Mouse (Mus musculus) R1 (cell line): ENCODE results near the gene Parp16.
"Not testable (repeated sequence)": the region's sequence is repeated elsewhere in the genome, so short reads cannot be mapped to it uniquely, and the experiment has no call there.

Experiments
- DNase-seq: peaks from one replicate; pipeline ENCODE4 v3.0.0-alpha.2; 2018; ENCODE audit warnings: low read depth, low spot score

Parp16 gene

DNA sequence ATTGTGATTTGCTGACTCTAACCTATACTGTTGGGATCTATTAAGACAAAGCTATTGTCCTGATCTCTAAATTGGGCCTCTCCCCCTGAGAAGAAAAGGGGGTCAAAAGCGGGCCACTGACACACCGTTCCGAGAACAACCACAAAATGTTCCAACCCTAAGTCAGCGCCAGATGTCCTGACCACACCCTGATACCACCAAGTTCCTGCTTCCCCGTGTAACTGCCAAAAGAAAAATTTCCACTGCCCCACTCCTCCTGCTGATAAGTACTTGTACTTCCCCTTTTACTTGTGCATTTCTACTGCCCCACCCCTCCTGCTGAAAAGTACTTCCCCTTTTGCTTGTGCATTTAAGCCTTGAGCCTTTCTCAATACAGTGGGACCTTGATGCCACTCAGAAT lies 93.1 kb downstream of the Parp16 start:
- DNase-seq, result not testable (repeated sequence)
